Mouse (Mus musculus): ENCODE data around the gene Chrm4.

- TF ChIP-seq GATA1 (IDR thresholded peaks at IDR 0.05; ENCODE audit: borderline replicate concordance, low read length) (no peak), FLI1 (IDR thresholded peaks at IDR 0.05; ENCODE audit: low read length) (no peak)
These were observed 20.9 kb upstream of the Chrm4 start for GRCm38 (mm10) chr2:91906141-91906540.
